Mouse (Mus musculus) intestine, postnatal 0 days (tissue): ENCODE measurements around the gene Cdk14. TPM values are rescaled to one million over a fixed set of nuclear protein-coding genes. Genes with fewer than 3 reads are reported as not detected.

Experiments used
- ATAC-seq: fragments of 200-750 bp; cut with Nextera tagmentation; 2 replicates; pipeline ENCODE4 v1.8.0; 2017; ENCODE audit warnings: mild to moderate bottlenecking, moderate TSS enrichment, moderate library complexity
- H3K27ac ChIP-seq: fragments of 300-500 bp; sonication (generic); 2 replicates; pipeline ENCODE4 v1.5.1; 2014; ENCODE audit warnings: mild to moderate bottlenecking, low read depth, low read length, moderate library complexity
- H3K27me3 ChIP-seq: fragments of 300-500 bp; sonication (generic); replicated peaks from 2 replicates; pipeline ENCODE4 v1.6.1; 2014; ENCODE audit warnings: low read length, mixed read lengths; ENCODE audit not compliant: control insufficient read depth, insufficient read depth
- H3K36me3 ChIP-seq: fragments of 300-500 bp; sonication (generic); 2 replicates; pipeline ENCODE4 v1.6.1; 2014; ENCODE audit warnings: mild to moderate bottlenecking, moderate library complexity; ENCODE audit not compliant: control insufficient read depth, insufficient read depth
- H3K4me1 ChIP-seq: fragments of 300-500 bp; sonication (generic); replicated peaks from 2 replicates; pipeline ENCODE4 v1.6.1; 2014; ENCODE audit warnings: antibody characterized with exemption, low read length, mixed read lengths; ENCODE audit not compliant: control insufficient read depth, insufficient read depth
- H3K4me2 ChIP-seq: fragments of 300-500 bp; sonication (generic); replicated peaks from 2 replicates; pipeline ENCODE4 v1.6.1; 2014; ENCODE audit warnings: low read depth, mild to moderate bottlenecking, moderate library complexity
- H3K4me3 ChIP-seq: fragments of 300-500 bp; sonication (generic); 2 replicates; pipeline ENCODE4 v1.5.1; 2014; ENCODE audit warnings: low read depth, low read length
- H3K9ac ChIP-seq: fragments of 300-500 bp; sonication (generic); 2 replicates; pipeline ENCODE4 v1.6.1; 2014; ENCODE audit warnings: mild to moderate bottlenecking, low read depth, low read length
- H3K9me3 ChIP-seq: fragments of 300-500 bp; sonication (generic); 2 replicates; pipeline ENCODE4 v1.6.1; 2016; ENCODE audit warnings: mixed run types; ENCODE audit not compliant: control insufficient read depth
- CTCF ChIP-seq: sonication (generic); IDR thresholded peaks from 2 replicates; pipeline ENCODE4 v1.5.1; 2016; ENCODE audit warnings: low read depth, mild to moderate bottlenecking, control low read depth, antibody characterized with exemption, moderate library complexity
- WGBS: fragments of 180-500 bp; shearing (Covaris S2); extraction: QIAGEN DNeasy Blood & Tissue Kit; methylation state at CpG from one replicate; pipeline ENCODE4 v1.1.7; 2014; 5-methylcytosine and 5-hydroxymethylcytosine counted together
- polyA plus RNA-seq: library from polyadenylated mRNA; unstranded; fragments of >200 nt; fragmentation: Nextera tagmentation; extraction: Ambion mirVana; gene quantifications from 2 replicates; pipeline ENCODE4 v1.2.1, GENCODE M21; 2015

Gene Cdk14
- polyA plus RNA-seq, 1 experiment from 2014 or later: 4.4 TPM

DNA sequence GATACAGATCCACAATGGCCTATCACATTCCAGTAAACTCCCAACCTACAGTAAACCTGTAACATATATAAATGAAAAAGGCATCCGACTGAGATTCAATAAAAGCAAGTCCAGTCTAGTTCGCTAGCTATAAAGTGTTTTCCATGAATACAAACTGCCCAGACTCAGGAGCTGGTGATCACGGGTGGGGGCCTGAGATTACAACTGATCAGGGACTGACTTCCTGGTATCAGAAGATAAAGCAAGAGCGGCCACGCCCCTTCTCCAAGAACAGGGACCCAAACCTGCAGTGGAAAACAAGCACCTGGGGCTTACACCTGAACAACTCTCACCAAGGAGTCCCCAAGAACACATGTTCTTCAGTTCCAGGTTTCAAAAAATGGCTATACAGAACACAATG lies 137.7 kb downstream of the Cdk14 start:
- no peak for ATAC-seq
- Histone ChIP-seq H3K27ac (no peak overlapping the region), H3K4me2 (no peak overlapping the region), H3K36me3 (no peaks in the 10 kb centered on the region), H3K9me3 (no peaks in the 10 kb centered on the region), H3K4me1 (0 out of 2 replicates have a peak, but pooled peaks cover 3% of the 10 kb centered on the region), H3K4me3 (no peak overlapping the region), H3K27me3 (no peaks in the 10 kb centered on the region), H3K9ac (no peak overlapping the region)
- no peak for TF ChIP-seq CTCF
- 63% methylated on average over 5 of the region's 5 CpGs for WGBS

DNA sequence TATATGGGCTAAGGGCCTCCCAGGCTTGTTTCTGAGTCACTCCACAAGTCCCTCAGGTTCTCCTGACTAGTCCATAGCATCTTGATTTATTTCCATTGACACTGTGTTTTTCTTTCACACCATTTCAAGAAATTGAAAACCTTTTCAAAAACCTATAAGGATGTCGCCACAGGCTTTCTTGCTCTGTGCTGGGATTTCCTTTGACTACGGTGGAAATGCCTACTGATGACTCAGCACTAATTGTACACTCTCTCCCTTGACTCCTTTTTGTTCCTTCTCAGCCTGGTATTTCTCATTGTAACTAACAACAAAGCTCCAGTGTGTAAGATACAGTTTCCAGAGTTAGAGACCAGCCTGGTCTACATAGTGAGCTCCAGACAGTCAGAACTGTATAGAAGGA lies 144.8 kb downstream of the Cdk14 start:
- H3K4me2 ChIP-seq: no peak overlapping the region
- ATAC-seq: no peak
- 71% methylated on average over 2 of the region's 2 CpGs for WGBS

DNA sequence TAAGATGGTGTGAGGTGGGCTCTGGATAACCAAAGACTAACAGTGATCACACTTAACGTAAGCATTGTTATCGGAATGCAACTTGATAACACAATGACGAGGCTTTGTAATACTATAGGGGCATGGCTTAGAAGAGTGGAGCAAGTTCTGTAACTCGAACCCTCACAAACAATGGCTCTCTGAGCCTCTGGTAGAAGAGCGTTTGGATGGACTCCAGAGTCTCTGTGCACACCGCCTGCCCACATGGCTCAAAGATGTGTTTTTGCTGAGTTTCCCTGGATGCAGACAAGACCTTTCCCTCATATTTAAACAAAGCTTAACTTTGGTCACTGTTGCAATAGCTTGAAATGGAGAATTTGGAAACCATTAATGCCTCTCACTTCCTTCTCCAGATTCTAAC lies 145.8 kb downstream of the Cdk14 start:
- TF ChIP-seq CTCF: no peak
- Histone ChIP-seq H3K4me2 (no peak overlapping the region), H3K4me1 (no peaks in the 10 kb centered on the region), H3K9me3 (no peaks in the 10 kb centered on the region), H3K9ac (no peak overlapping the region), H3K27me3 (no peaks in the 10 kb centered on the region), H3K27ac (no peak overlapping the region), H3K4me3 (no peak overlapping the region), H3K36me3 (no peaks in the 10 kb centered on the region)
- ATAC-seq: no peak
- WGBS: 74% methylated on average over 6 of the region's 6 CpGs

More for the DNA sequence above, 144.8 kb downstream of the Cdk14 start:
- Histone ChIP-seq H3K36me3 (no peaks in the 10 kb centered on the region), H3K27me3 (no peaks in the 10 kb centered on the region), H3K4me3 (no peak overlapping the region), H3K4me1 (no peaks in the 10 kb centered on the region), H3K9me3 (no peaks in the 10 kb centered on the region), H3K9ac (no peak overlapping the region), H3K27ac (no peak overlapping the region)
- no peak for TF ChIP-seq CTCF

DNA sequence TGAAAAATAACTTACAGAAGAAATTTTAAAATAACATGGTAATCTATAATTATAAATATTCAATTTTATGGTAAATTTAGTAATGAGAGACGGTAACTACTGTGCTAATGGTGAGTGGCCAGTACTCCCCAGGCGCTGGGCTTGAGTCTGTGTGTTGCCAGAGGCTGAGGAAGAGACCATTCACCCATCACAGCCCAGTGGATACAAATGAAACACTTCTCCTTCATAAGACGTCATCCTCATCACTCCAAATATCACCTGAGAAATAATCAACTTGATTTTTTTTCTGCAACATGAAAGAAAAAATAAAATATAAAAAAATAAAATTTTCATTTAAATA lies 153.4 kb downstream of the Cdk14 start:
- no peak overlapping the region for H3K4me3 ChIP-seq
- H3K9me3 ChIP-seq: no peaks in the 10 kb centered on the region
- no peaks in the 10 kb centered on the region for H3K4me1 ChIP-seq
- no peak for ATAC-seq
- no peak overlapping the region for H3K9ac ChIP-seq
- no peak overlapping the region for H3K4me2 ChIP-seq
- no peaks in the 10 kb centered on the region for H3K36me3 ChIP-seq
- TF ChIP-seq CTCF: no peak
- 90% methylated on average over 3 of the region's 3 CpGs for WGBS
- no peak overlapping the region for H3K27ac ChIP-seq
- H3K27me3 ChIP-seq: no peaks in the 10 kb centered on the region

DNA sequence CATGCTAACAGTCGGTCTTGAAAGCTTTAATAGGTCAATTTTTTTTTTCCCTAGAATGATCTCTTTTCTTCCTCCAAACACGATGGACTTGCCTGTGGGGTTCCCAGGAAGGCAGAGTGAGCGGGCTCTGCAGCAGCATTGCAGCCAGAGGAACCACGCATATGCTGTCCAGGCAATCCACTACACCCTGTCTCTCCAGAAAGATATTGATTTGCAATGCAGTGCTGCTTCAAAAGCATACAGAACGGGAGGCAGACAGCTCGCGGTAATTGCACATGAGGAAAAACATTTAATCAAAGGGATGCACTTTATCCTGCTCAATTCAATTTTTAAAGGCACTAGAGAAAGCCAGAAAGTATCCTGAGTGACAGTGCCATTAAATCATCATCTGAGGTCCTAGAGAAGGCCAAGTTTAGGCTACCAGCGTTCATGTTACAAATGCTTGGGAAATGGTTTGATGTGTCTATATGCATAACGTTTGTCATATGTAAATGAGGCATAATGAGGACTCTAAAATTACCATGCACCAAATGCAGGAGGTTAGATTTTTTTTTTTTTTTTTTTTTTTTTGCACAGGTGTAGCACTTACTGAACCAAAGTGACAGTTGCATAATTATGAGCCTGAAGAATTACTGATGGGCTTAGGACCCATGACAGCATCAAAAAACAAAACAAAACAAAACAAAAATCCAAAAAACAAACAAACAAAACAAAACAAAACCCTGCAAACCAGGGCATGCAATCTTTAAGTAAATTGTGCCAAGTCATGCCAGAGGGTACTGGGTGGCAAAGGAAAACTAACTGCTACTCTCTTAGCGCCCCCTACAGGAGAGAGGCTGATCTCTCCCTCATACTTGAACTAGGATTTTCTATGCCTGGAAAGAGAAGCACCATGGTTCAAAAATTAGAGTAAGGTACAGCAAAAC lies 154.0 kb downstream of the Cdk14 start:
- Histone ChIP-seq H3K36me3 (no peaks in the 10 kb centered on the region), H3K9me3 (no peaks in the 10 kb centered on the region), H3K4me3 (no peak overlapping the region), H3K4me2 (peak overlapping the region; percentile 21; the same call in 1 of the 2 replicates), H3K4me1 (no peaks in the 10 kb centered on the region), H3K27me3 (no peaks in the 10 kb centered on the region), H3K27ac (no peak overlapping the region), H3K9ac (no peak overlapping the region)
- 26% methylated on average over 10 of the region's 10 CpGs for WGBS
- ATAC-seq: 0 out of 2 replicates have a peak, but pooled peaks have one; percentile 54
- peak; percentile 82 for TF ChIP-seq CTCF

DNA sequence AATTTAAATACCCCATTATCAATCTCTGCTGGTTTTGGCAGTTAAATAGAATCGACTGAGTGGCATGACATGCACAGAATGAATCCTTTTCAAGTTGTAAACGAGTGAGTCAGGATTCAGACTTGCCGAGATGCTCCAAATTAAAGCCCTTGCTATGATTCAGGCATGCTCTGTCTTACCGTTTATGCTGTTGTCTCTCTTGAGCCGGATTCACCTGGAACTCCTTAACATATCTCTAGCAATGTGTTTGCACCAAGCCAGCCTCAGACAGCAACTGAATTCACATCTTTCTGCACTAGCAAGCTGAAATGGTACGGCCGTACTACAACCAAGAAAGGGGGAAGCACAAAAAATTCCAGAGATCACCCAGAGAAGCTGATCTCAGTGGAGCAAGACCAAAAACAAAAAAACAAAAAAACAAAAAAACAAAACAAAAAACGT lies 154.7 kb downstream of the Cdk14 start:
- ATAC-seq: no peak

More for the DNA sequence above, 154.7 kb downstream of the Cdk14 start:
- Histone ChIP-seq H3K4me3 (no peak overlapping the region), H3K4me2 (peak overlapping the region; percentile 21; the same call in 1 of the 2 replicates), H3K9ac (no peak overlapping the region), H3K4me1 (no peaks in the 10 kb centered on the region), H3K27ac (no peak overlapping the region), H3K9me3 (no peaks in the 10 kb centered on the region), H3K27me3 (no peaks in the 10 kb centered on the region), H3K36me3 (no peaks in the 10 kb centered on the region)
- 32% methylated on average over 8 of the region's 8 CpGs for WGBS
- no peak for TF ChIP-seq CTCF
